Mouse (Mus musculus) cerebellum, adult 11-12 months (tissue): ENCODE results near the gene Olfm3.

Experiments
- DNase-seq: peaks from one replicate; pipeline ENCODE4 v3.0.0; 2022

Olfm3 gene

GRCm38 (mm10) chr3:115081371-115081770 is 177.5 kb downstream of the Olfm3 start:
- DNase-seq: no peak

DNA sequence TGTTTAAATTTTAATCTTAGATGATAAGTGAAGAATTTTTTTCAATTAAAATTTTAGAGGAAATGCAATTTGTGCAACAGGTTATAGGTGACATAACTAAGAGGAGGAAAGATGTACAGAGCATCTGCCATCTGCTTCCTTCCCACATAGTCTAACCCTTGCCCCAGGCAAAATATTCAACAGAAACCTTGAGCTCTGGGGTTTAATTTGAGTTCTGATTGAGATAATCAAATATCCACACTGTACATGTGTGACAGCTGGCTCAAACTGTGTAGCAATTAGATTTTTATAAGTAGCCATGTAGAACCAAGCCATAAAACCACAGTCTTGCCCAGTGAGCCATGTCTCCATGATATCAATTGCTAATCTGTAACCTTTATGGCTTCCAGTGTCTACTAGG is 179.1 kb downstream of the Olfm3 start:
- no peak for DNase-seq

- DNase-seq: no peak
Measured at GRCm38 (mm10) chr3:115088281-115088680, 184.4 kb downstream of the Olfm3 start.

DNA sequence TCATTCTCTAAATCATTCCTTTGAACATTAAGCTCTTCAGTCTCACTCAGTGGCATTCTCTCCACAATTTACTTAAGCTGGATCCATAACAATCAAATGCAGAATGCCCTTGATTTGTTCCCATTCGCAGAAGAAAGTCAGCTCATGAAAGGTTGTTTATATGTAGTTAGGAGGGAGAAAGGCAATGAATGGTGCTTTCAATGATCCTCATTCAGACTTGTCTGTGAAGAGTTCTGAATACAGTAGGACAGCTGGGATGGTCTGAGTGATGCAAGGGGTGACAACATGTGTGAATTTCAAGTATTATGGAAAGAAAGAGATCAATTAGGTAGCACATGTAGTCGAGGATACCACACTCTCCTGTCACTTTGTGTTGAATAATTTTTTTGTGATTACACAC is 186.8 kb downstream of the Olfm3 start:
- no peak for DNase-seq

- peak; percentile 63 for DNase-seq
Measured at GRCm38 (mm10) chr3:115095496-115095895, 191.6 kb downstream of the Olfm3 start.

- no peak for DNase-seq
Measured at GRCm38 (mm10) chr3:115099590-115099989, 195.7 kb downstream of the Olfm3 start.

GRCm38 (mm10) chr3:115104155-115104801 is 200.4 kb downstream of the Olfm3 start:
- DNase-seq: no peak

- DNase-seq: no peak
Measured at GRCm38 (mm10) chr3:115104802-115105493, 201.1 kb downstream of the Olfm3 start.

DNA sequence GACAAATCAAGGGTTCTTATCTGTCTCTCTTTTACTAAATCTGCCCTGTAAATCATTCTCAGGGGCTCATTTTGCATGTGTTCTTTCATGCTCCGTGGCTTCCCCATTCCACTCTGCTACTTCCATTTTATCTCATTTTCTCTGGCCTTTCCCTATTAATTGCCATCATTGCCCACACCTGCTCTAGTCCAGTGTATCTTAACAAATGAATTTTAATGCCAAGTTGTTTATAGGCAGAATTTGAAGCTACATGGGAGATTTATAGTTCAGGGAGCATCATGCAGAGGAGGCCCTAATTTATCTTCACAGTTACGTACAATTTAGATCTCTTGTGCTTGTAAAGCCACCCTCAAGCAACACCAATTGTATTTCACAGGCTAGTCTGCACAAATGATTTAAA is 241.8 kb downstream of the Olfm3 start:
- DNase-seq: no peak

GRCm38 (mm10) chr3:115146244-115146643 is 242.4 kb downstream of the Olfm3 start:
- DNase-seq: no peak

GRCm38 (mm10) chr3:115158903-115159473 is 255.1 kb downstream of the Olfm3 start:
- no peak for DNase-seq

- DNase-seq: no peak
Measured at GRCm38 (mm10) chr3:115174625-115175024, 270.7 kb downstream of the Olfm3 start.
